Mouse (Mus musculus) gastrocnemius, postnatal 14 days (tissue): Measurements from ENCODE around the gene Oasl1. TPM values are rescaled to one million over a fixed set of nuclear protein-coding genes. Genes with fewer than 3 reads are reported as not detected.
"Not testable (repeated sequence)": the region's sequence is repeated elsewhere in the genome, so short reads cannot be mapped to it uniquely, and the experiment has no call there.

Experiments
- DNase-seq: peaks from one replicate; pipeline ENCODE4 v3.0.0; 2021; ENCODE audit warnings: mixed read lengths
- intact Hi-C: fragments of 180-260 bp; cut with DNase I; formaldehyde crosslinking; loops from one replicate; pipeline ENCODE4 v1.15.1; 2025; ENCODE audit warnings: low total_unique reads
- total RNA-seq, 2 experiments: library from RNA; stranded (reverse); gene quantifications; 2 replicates each; pipeline ENCODE4 v1.2.3; 2021

Oasl1 gene
- total RNA-seq, 2 experiments from 2014 or later, result not detected

DNA sequence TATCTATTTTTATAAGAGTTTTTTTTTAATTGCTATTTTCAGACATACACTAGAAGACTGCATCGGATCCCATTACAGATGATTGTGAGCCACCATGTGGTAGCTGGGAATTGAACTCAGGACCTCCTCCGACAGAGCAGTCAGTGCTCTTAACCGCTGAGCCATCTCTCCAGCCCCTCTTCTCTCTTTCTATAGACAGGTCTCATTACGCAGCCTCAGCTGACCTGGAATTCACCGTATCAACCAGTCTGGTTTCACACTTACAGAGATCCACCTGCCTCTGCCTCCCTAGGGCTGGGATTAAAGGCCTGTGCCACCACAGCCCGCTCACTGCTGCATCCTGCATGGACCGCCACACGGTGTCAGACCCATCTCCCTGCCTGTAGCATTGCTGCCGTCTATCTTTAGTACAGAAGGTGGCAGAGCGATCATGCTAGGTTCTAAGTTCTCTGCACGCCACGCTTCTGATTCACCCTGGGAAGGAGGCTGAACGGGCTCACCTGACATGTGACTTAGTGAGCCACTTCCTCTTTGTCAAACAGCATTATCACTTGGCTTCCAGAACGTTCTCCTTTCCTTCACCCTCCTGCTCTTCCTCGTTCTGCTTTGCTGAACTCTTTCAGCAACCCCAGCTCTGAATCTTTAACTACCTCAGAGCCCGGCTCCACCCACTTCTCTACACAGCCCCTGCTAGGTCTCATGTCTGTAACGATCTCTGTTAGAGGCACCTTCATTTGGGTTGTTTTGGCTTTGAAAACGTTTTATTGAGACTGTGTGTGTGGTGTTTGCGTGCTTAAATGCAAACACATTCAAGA, 1.3 kb upstream of the Oasl1 start:
- intact Hi-C loops, result no loop called here
- no peak for DNase-seq

DNA sequence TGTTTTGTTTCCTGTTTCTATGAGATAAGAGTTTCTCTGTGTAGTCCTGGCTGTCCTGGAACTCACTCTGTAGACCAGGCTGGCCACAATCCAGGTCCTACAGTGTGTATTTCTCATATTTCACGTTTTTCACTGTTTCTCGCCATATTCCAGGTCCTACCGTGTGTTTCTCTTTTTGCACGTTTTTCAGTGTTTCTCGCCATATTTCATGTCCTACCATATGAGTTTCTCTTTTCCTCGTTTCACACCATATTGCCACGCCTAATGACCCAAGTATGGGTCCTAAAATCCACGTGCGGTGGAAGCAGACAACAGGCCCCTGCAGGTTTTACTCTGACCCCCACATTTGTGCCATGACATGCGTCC, 691 bp upstream of the Oasl1 start:
- DNase-seq, result no peak
- intact Hi-C loops, result no loop called here

DNA sequence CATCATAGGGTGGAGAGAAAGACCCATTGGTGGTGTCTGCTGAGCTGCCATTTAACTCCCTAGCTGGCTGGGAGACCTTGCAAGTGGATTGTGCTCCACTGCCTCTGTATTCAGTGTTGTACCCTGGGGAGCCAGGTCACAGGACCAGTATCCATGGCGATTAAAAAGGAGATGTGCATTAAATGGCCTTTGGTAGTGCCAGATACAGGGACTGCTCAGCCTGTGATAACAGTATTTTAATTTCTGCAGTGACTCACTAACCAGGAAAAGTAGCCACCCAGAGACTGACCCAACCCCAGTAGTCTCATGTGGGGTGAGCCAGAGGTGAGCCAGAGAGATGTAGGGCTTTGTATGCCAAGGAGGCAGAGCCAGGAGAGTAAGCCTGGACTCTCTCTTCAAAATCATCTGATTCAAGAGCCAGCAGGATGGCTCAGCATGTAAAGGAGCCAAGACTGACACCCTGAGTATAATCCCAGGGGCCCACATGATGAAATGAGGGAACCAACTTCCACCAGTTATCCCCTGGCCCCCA, 3.2 kb downstream of the Oasl1 start:
- intact Hi-C loops, result no loop called here
- no peak for DNase-seq

DNA sequence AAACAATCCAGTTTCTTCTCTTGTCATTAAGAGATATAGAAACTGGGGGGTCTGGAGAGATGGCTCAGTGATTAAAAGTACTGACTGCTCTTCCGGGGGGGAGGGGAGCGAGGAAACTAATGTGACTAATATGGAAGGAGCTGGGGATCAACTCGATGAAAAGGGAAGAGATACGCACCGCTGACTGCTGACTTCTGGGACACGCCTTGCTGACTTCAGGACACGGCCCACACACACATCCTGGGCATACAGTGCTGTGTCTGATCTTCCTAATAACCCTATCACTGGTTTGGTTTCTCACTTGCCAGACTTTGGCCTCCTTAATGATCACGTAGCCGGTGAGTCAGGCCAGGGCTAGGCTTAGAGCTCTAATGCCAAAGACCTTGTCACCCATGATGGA, 3.7 kb downstream of the Oasl1 start:
- DNase-seq, result no peak
- intact Hi-C loops, result no loop called here

DNA sequence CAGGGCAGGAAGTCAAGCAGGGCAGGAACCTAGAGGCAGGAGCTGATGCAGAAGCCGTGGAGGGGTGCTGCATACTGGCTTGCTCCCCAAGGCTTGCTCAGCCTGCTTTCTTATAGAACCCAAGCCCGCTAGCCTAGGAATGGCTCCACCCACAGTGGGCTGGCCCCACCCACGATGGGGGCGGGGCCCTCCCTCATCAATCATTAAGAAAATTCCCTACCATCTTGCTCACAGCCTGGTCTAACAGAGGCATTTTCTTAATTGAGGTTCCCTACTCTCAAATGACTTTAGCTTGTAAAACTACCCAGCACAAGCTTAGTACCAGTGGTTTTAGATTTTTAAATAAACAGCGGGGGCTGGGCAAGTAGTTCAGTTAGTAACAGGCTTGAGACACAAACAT, 8.6 kb downstream of the Oasl1 start:
- DNase-seq, result no peak
- intact Hi-C loops, result no loop called here

DNA sequence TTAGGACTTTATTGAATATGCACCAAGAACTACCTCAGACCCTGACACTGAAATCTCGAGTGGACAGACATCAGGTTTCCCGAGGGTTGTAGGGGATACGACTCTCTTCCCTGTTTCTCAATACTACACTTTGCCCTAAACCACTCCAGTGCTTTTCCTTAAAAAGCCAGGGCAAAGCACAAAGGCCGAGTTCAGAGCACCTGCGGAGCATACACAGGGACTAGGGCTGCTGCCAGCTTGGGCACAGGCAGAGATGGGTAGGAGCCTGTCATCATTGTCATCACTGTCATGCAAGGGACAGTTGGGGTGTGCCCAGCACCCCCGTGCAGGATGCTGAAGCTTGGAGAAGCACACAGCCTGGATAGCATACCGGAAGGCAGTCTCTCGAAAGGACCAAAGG, 10.2 kb downstream of the Oasl1 start:
- intact Hi-C loops, result no loop called here
- no peak for DNase-seq

DNA sequence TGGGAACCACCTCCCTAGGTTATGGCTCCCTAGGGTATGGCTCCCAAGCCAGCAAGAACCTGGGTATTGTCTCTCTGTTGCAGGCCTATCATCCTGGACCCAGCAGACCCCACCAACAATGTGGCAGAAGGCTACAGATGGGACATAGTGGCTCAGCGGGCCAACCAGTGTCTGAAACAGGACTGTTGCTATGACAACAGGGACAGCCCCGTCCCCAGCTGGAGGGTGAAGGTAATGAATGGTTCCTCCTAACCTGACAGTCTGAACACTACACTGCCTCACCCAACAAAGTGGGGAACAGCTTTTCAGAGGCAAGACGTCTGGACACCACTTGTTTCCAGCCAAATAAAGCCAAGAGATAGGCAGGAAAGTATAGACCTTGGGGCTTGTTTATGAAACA, 12.8 kb downstream of the Oasl1 start:
- intact Hi-C loops, result no loop called here

DNA sequence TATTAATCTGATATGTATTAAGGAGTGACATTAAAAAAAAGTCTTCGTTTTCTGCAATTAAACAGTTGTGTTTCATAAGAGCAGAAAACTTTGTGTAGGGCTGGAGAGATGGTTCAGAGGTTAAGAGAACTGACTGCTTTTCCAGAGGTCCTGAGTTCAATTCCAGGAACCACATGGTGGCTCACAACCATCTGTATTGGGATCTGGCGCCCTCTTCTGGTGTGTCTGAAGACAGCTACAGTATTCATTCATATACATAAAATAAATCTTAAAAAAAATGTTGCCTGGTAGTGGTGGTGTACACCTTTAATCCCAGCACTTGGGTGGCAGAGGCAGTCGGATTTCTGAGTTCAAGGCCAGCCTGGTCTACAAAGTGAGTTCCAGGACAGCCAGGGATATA, 18.1 kb downstream of the Oasl1 start:
- intact Hi-C loops, DNase-seq: not testable (repeated sequence)

More for the DNA sequence above, 12.8 kb downstream of the Oasl1 start:
- DNase-seq, result no peak

DNA sequence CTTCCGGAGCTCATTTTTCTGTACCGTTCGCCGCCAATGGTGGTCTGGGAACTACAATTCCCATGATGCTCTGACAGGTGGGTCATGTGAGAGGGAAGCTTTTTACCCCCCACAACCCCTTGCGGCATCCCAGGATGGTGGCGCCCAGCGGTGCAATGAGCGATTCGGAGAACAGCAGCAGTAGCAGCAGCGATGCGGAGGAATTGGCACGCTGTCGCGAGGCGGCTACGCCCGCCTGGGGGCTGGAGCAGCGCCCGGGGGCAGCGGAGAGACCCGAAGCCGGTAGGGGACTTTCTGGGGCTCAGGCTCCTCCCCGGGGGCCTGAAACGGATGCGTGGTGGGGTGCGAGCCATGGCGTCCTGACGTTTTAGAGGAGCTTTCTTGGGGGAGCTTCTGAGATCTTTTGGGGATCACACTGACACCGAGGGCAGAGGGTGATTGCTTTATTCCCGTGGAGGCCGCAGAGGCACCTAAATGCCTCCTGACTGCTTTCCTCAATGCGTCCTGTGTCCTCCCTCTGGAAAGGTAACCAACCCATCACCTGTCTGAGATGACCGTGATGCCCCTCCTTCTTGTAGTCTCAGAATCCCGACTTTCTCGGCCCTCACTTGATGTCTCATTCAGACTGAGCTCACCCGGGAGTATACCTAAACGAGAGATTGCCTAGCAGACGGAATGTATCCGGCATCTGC, 19.2 kb downstream of the Oasl1 start, which contains the start of gene 2210016L21Rik:
2210016L21Rik (plus strand) TSS at position 85 of the 692 bp plus-strand sequence.
- intact Hi-C loops, result no loop called here
- peak; percentile 84 for DNase-seq

DNA sequence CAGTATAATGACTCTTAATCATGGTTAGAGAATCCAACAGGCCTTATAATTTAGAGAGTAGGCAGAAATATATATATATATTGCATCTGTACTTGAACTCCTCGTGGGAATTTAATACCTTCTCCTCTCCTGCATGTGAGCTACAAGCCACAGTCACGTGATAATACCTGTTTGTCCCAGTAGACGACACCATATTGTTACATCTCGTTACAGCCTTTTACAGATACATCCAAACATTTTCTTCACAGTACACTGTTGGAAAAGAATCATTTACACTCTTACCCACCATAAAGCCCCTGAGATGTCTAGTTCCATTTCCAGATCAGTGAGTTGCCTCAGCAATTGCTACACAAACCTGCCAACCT, 19.7 kb downstream of the Oasl1 start:
- intact Hi-C loops, result no loop called here
- no peak for DNase-seq

DNA sequence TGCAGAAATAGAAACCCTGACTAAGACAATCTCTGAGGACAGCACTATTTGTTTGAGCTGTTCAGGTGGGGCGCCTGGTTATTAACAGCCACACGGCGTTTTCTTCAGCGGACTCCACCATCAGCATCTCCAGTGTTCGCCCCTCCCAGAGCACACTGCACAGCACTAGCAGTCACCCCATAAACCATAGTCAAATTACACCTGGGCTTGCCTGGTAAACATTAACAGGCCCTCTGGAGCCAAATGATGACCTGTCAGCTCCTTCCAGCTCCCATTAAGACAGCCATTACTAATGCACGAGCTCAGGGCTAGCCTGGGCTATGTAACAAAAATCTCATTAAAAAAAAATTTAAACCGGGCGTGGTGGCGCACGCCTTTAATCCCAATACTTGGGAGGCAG, 22.0 kb downstream of the Oasl1 start:
- intact Hi-C loops, result no loop called here
- no peak for DNase-seq

DNA sequence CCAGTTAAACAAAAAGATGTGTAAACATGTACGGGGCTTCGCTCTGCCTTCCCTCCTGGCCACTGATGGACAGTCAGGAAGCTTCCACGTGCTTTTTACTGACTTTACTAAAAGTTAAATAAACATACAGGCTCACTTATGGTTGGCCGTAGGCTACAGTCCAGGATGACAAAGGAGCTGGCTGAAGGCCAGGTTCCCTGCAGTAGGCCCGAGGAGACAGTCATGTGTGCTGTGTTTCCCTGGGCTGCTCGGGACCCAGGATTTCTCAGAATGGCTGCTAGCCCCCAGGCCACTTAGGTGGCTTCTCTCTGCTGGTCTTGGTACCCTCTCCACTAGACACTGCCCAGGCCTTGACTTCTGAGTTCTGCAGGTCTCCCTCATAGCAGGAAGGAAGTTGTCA, 25.9 kb downstream of the Oasl1 start:
- intact Hi-C loops, result no loop called here
- DNase-seq, result no peak

DNA sequence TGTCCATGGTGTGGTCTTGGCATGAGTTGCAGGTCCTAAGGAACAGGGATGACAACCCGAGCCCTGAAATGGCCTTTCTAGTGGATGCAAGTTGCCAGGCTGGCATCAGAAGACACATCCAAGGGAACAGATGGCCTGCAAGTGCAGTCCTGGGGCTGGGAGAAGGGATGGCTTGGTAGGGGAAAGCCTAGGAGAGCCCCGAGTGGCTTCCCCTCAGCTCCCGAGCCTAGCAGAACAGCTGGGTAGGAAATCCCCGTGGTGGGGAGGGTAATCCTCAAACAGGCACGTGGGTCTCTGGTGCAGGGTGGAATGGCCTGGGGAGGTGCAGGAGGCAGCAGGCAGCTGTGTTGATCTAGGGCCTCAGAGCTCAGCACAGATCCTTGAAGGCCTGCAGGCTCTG, 26.3 kb downstream of the Oasl1 start:
- intact Hi-C loops, result no loop called here
- DNase-seq, result no peak

DNA sequence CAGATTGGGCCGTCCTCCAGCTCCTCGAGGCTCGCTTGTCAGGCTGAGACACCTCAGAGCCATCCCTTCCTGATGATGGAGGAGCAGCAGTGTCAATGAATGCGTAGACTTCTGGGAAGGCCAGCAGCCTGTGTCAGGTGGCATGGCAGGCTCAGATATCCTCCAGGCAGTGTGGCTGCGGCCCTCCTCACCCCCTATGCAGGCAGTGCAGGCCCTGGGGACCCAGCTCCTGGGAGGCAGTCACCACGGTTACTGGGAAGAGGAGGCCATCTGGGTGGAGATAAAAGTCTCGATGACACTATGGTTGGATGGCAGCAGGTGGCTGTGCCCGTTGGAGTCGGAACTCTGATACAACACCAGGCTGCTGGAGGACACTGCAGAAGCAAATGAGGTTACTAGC, 26.8 kb downstream of the Oasl1 start:
- intact Hi-C loops, result no loop called here
- DNase-seq, result no peak

DNA sequence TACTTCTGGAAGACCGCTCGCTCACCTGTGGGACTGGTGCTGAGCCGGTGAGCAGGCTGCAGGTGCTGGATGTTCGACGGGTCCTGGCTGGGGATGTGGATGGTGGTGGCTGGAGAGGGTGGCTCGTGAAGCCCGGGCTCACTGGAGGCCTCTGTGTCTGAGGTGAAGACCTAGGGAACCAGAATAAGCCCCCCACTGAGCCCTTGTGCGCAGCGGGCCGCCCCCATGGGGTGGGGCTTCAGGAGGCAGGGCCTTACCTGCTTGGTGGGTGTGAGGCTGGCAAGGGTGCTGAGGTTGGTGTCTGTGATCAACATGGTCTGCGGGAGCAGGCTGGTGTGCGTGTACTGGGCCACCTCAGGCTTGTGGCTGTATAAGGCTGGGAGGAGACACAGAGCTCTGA, 27.6 kb downstream of the Oasl1 start:
- intact Hi-C loops, result no loop called here

DNA sequence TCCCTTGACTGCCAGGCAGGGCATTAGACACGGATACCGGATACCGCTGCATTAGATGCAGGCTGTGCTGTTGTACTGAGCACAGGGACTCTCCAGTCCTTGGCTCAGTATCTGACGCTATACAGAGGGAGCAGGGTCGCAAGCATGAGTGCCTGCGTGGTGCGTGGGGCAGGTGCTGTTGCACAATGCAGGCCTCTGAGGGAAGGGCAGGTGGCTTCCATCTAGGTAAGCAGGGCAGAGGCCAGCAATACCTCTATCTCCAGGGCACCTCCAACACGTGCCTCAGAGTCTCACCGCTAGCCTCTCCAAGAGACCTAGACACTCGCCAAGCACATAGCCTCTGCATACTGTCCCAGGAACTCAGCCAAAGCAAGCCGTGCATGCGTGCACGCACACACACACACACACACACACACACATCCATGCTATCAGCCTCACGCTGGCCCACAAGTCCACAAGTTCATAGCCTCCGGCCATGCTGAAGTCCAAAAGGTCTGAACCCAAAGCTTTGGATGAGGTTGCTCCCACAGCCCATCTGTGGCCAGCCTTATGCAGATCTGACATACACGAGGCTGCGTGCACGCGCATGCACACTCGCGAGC, 28.3 kb downstream of the Oasl1 start:
- DNase-seq, result no peak
- intact Hi-C loops, result no loop called here

More for the DNA sequence above, 27.6 kb downstream of the Oasl1 start:
- DNase-seq, result no peak

DNA sequence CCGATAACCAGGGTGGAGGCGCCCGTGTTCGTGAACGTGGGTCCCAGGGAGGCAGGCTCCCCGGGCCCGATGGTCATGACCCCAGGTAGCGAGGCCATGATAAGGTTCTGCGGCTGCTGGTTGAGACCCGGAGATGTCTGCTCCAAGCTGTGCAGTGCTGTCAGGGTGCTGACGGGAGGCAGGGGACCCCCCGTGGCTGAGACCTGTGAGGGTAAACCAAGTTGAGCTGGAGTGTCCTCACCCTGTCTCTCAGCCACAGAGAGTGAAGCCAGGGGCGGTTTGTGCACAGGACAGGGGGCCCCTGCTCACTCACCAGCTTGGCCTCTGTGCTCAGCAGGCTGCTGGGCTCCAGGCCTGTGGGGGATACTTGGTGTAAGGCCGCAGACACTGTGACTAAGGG, 30.3 kb downstream of the Oasl1 start:
- intact Hi-C loops, result no loop called here
- DNase-seq, result no peak

DNA sequence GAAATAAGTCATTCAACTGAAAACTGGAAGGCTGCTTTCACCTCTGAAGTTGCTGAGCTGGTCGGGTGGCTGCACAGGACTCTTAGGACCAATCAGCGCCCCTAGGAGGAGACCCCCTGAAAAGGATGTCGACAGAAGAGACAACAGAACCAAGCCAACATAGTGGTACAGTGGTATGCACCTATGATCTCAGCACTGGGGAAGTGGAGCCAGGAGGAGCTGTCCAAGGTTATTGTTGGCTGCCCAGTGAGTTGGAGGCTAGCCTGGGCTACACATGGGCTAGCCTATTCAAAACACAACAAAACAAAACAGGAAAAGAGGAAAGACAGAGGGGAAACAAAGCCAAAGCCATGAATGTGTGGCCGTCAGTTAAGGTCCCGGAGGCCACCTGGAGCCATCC, 35.0 kb downstream of the Oasl1 start:
- intact Hi-C loops, result no loop called here

DNA sequence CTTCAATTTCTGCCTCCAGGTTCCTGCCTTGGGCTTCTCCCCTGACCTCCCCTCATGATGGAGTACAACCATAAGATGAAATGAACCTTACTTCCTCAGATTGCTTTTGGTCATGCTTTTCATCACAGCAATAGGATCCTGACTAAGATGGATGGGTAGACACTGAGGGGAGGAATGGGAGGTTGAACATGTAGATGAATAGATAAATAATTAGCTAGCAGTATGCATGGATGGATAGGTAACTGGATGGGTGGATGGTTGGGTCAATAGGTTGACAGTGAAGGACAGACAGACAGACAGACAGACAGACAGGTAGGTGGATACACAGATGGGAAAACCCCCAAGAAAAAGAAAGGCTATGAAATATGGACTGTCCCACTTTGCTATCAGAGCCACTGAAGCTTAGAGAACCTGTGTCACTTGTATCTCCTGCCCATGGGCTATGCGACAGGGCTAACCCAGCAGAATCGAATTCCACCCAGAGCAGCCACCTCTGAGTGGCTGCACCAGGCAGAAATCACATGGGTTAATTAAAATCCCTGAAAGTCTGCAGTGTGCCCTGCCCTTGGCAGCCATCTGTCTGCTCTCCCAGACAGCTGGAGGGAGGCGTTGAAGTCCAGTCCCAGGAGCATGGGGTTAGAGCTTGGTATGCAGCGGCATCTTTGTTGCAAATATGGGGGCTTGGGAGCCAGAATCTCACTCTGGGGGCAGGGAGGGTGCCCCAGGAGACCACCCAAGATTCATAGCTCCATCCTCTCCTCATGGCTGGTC, 38.7 kb downstream of the Oasl1 start:
- no peak for DNase-seq
- intact Hi-C loops, result no loop called here

More for the DNA sequence above, 35.0 kb downstream of the Oasl1 start:
- DNase-seq, result no peak
